Mouse (Mus musculus): ENCODE results near the gene Tigd4.
A peak's percentile ranks its signal among the peaks of the same experiment; 100 is the strongest.

Tigd4 gene

GRCm38 (mm10) chr3:84610183-84610710, 16.9 kb downstream of the Tigd4 start:
- no peak for DNase-seq (ENCODE audit: low spot score in 2 of 2)

GRCm38 (mm10) chr3:84615050-84615855, 21.9 kb downstream of the Tigd4 start:
- DNase-seq (ENCODE audit: low spot score in 2 of 2), result peak in 1 of 2 experiments; percentile 48

- no peak for DNase-seq (ENCODE audit: low spot score in 2 of 2)
Measured at GRCm38 (mm10) chr3:84615856-84616225, 22.5 kb downstream of the Tigd4 start.

- DNase-seq (ENCODE audit: low spot score in 2 of 2), result no peak
Measured at GRCm38 (mm10) chr3:84618627-84619026, 25.3 kb downstream of the Tigd4 start.

GRCm38 (mm10) chr3:84619056-84619455, 25.7 kb downstream of the Tigd4 start:
- no peak for DNase-seq (ENCODE audit: low spot score in 2 of 2)

- DNase-seq (ENCODE audit: low spot score in 2 of 2), result no peak
Measured at GRCm38 (mm10) chr3:84619725-84620124, 26.4 kb downstream of the Tigd4 start.

GRCm38 (mm10) chr3:84622026-84622425, 28.7 kb downstream of the Tigd4 start:
- no peak for DNase-seq (ENCODE audit: low spot score in 2 of 2)

GRCm38 (mm10) chr3:84631586-84631985, 38.2 kb downstream of the Tigd4 start:
- DNase-seq (ENCODE audit: low spot score in 2 of 2), result no peak

GRCm38 (mm10) chr3:84637095-84637494, 43.7 kb downstream of the Tigd4 start:
- no peak for DNase-seq (ENCODE audit: low spot score in 2 of 2)

GRCm38 (mm10) chr3:84637890-84638578, 44.7 kb downstream of the Tigd4 start:
- DNase-seq (ENCODE audit: low spot score in 2 of 2), result no peak

- DNase-seq (ENCODE audit: low spot score in 2 of 2), result no peak
Measured at GRCm38 (mm10) chr3:84638858-84639257, 45.5 kb downstream of the Tigd4 start.

- no peak for DNase-seq (ENCODE audit: low spot score in 2 of 2)
Measured at GRCm38 (mm10) chr3:84639767-84640500, 46.6 kb downstream of the Tigd4 start.

GRCm38 (mm10) chr3:84640536-84640935, 47.2 kb downstream of the Tigd4 start:
- no peak for DNase-seq (ENCODE audit: low spot score in 2 of 2)

- no peak for DNase-seq (ENCODE audit: low spot score in 2 of 2)
Measured at GRCm38 (mm10) chr3:84641391-84641790, 48.0 kb downstream of the Tigd4 start.

GRCm38 (mm10) chr3:84642942-84643341, 49.6 kb downstream of the Tigd4 start:
- no peak for DNase-seq (ENCODE audit: low spot score in 2 of 2)

- no peak for DNase-seq (ENCODE audit: low spot score in 2 of 2)
Measured at GRCm38 (mm10) chr3:84645156-84646006, 52.0 kb downstream of the Tigd4 start.

GRCm38 (mm10) chr3:84646007-84646290, 52.6 kb downstream of the Tigd4 start:
- DNase-seq (ENCODE audit: low spot score in 2 of 2), result no peak

GRCm38 (mm10) chr3:84646331-84646845, 53.0 kb downstream of the Tigd4 start:
- DNase-seq (ENCODE audit: low spot score in 2 of 2), result no peak
